Mouse (Mus musculus): ENCODE data around the gene Sgcb.

The Sgcb gene

DNA sequence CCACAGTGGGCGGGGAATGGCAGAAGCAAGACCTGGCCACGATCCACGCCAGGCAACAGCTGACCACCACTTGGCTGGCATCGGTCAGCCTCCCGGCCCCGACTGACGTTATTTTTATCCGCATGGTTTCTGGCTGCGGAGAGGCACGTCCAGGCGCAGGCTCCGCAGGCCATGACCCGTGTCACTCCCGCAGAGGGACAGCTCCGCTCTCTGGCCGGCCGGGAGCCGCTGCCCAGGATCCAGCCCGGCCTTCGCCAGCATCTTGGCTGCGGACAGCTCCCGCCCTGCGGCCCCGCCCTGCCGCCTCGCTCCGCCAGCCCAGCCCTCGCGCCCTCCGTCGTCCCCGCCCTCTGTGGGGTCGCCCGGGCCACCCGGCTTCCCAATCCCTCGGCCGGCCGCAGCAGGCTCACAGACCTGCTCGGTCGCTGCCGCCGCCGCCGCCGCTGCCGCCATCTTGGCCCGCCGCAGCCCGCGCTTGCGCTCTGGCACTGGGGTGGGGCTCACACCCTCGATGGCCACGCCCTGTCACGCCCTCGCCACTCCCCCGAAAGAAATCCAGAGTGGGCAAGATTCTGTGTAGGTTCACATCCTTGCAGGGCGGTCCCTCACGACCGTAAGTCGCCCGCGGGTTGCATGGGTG lies at the start of gene Sgcb:
TSS of gene Sgcb (minus strand) at position 530 of the 640 bp plus-strand sequence.
- DNase-seq, result peak; percentile 86

DNA sequence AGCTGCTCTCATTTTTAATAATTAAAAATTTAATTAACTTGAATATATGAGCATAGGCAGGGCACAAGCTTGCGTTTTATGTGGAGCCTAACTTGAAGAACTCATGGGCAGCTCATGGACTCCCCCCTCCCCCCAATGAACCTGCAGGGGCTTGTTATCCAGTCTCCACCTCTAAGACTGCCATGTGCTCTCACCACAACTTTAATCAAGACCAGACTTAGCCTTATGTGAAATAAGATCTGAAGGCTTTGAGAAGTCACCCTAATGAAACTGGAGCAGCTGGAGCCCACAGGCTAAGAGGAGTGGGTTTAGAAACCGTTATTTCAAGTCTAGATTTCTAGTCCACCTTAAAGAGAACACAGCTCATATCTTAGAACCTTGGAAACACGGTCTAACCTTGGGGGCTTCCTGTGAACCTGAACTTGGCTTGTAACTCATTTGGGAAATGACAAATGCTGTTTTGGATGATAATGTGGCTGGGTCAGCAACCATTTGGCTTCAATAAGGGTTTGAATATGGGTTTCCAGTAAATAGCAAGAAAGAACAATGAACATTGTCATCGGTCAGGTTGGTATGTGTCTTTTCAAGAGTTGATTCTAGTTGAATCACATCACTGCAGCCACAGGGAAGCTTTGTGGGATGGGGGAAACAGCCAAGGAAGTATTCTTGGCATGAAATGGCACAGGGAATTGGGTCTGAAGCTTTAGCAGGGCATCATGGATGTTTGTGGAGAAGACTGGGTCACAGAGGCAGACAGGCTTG lies 46.8 kb upstream of the Sgcb start:
- DNase-seq, result no peak

DNA sequence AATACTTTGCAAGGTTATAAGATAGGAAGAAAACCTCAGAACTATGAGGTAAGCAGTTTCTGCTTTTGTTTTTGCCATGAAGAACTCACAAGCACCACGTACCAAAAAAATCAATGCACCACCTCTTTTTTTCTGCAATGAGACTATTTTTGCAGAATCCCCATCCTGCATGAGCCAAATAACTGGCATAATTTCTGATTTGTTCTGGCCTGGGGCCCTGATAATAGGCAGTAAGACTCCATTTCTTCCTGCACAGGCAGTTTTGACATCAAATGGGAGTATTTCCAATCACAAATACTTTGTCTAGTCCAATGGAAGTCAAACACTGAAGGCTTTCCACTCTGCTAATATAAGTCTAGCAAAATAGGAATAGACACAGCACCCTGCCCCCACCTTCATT lies 46.2 kb upstream of the Sgcb start:
- no peak for DNase-seq

DNA sequence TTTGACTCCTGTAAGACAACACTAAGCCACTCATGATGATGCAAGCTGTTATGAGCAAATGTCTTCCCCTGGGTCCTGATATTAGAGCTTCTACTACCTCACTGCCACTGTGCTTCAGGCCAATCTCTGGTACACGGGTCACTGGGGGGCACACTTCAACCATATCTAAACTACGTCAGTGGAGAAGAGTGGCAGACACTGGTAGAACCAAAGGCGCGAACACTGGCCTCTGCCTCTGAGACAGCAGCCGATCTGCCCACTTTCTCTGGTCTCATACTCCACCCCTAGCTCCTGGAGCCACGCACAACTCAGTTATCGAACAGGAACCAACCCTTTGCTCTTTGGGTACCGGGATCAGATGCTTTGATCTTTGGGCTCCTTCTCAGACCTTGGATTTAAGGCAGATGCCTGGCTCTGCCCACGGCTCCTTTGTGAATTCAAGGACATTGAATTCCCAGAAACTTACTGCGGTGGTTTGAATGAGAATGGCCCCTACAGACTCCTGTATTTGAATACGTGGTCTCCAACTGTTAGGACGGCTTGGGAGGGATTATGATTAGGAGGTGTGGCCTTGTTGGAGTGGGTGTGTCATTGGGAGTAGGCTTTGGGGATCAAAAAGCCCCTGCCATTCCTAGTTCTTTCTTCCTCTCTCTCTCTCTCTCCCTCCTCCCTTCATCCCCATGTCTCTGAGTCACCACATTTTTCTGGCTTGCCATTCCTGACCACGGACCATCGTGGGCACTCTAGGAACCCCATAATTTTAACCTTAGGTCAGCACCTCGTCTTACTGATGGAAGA lies 44.3 kb upstream of the Sgcb start:
- DNase-seq, result no peak

DNA sequence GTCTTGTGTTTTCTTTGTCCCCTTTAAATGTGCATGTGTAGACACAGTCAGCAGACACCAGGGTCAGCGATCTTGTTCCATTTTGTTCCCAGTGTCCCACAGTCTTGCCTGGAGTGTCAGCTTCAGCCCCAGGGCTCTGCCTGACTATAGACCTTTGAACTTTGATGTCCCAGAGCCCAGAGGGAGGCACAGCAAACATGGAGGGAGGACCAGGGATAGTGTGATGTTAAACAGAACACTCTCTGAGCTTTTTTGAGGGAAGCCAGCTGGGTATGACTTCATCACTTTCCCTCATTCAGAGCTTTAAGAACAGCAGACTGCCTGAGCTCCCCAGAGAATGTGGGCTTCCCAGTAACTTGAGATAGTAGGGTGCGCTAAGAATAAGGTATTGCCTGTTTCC lies 42.6 kb upstream of the Sgcb start:
- no peak for DNase-seq

DNA sequence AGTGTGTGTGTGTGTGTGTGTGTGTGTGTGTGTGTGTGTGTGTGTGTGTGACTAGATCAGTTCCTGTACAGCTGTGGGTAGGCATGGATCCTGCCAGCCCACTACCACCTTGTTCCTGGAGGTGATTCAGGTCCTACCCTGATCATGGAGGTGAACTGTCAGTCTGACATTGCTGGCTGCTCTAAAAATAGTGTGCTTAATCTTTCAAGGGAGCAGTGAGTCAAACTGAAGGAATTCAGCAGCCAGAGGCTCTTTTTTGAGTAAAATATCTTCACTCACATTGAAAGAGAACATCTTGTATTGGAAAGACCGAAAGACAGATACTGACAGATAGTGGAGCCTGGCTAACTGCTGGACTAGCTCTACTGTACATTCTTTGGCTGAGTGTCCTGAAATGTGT lies 41.0 kb upstream of the Sgcb start:
- DNase-seq, result no peak

DNA sequence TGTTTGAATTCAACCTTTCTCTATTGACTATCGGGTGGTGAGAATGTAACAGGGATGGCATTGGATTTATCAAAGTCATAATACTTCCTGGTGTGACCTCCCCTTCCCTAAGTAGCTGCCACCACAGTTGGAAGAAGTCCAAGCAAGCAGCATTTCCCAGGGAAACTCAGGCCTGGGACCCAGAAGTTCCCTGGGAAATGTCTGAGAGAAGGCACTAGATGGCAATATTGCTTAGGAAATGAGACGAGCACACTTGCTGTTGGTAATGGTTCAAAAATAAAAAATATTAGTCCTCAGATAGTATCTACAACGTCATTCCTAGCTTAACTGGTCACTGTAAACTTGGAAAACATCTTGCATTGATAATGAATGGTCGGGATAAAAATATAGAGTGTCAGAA lies 38.6 kb upstream of the Sgcb start:
- no peak for DNase-seq

DNA sequence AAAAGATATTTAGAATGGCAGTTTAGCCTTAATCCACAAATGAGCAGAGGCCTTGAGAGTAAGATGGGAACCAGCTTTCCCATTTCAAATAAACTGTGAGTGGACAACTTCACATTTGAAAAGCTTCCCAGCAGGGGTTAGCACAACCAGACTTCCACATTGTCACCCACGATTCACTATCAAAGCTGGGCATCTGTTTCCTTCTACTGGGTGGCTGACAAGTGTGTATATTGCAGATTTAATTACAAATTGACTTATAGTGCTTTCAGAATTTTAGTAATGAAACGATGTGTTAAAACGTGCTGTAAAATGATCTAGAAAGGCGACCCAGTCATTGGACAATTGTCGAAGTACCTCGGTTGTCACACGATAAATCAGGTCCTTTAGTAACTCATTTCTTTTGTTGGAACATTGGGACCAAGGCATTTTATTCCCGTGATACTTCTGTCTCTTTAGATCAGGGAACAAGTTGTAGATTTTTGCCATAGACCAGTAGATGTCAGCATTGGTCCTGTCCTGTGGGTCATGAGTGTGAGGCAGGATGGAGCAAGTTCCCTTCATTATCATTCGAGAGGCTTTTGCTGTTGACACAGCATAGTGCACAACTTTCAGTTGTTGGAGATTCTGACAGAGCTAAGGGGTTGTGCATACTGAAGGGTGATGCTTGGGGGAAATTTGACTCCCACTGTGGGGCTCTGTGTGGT lies 36.3 kb upstream of the Sgcb start:
- no peak for DNase-seq

DNA sequence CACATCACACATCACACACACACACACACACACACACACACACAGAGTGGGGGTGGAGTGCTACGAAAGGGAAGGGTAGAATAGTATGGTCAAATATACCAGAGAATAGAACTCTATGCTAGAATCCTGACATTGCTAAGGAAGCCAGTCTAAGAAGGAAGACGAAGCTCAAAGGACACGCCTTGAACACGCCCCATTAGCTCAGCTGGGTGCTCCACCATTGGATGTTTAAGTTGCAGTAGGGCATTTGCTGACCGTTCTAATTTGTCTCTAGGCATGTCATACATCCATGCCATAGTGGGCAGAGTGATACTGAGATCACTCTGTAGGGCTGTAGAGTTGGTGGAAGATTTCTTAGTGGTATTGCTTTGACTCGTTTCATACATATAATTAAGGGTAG lies 35.6 kb upstream of the Sgcb start:
- DNase-seq, result no peak

DNA sequence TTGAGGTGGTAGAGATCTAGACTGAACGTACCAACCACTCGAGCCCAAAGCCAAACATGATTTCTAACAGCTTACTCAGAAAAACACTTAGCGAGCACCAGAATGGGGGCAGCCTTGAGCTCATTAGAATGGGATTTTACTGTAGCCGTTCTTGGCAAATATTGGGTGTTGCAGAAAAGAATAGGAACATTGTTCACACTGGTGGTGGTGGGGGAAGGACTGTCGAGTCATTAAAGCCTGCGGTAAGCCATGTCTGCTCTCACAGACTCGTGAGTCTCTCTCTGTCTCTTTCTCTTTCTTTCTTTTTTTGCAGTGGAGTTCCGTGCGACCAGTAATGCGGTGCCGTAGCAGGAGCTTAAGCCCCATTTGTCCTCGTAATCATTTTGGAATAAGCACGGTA lies 29.0 kb upstream of the Sgcb start:
- no peak for DNase-seq

DNA sequence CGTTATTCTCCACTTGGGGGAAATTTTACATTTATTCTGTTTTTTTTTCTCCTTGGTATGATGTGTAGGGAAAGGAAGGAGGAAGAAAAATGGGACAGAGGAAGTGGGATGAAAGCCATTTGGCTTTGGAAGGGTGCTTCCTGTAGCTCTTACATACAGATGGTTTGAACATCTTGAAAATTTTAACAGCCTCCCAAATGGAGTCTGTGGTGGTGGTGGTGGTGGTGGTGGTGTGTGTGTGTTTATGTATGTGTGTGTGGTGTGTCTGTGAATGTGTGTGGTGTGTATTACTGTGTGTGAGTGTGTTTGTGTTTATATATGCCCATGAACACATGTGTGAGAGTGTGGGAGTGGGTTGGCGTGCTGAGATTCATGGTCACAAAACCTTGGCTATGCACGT lies 28.0 kb upstream of the Sgcb start:
- no peak for DNase-seq

DNA sequence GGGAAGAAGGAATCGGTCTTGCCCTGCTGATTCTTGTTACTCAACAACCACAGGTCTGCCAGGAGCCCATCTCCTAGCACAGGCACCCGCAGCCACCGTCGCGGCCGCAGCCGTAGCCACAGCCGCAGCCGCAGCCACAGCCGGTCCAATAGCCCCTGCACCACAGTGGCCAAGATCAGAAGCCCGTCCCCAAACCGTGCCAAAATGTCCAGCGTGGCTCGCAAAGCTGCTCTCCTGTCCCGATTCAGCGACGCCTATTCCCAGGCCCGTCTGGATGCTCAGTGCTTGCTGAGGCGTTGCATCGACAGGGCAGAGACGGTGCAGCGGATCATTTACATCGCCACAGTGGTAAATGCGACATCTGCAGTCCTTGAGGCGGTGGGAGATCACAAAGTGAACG lies 21.8 kb upstream of the Sgcb start:
- no peak for DNase-seq

DNA sequence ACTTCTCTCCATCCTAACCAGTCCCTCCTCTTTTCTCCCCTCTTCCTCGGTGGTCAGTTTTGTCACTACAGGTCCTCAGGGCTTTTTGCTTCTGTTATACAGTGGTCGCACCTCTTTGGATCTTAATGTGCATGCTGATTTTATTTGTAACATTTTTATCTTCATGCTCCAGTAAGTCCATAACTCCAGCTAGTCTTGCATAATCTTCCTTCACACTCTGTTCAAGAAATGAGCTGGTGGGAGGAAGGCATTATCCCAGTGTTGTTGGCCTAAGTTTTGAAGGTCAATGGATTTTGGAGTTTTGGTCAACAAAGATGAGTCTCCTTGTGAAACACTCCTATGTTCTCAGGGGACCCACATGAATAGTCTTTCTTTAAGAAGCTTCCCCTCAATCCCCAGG lies 20.3 kb upstream of the Sgcb start:
- no peak for DNase-seq

DNA sequence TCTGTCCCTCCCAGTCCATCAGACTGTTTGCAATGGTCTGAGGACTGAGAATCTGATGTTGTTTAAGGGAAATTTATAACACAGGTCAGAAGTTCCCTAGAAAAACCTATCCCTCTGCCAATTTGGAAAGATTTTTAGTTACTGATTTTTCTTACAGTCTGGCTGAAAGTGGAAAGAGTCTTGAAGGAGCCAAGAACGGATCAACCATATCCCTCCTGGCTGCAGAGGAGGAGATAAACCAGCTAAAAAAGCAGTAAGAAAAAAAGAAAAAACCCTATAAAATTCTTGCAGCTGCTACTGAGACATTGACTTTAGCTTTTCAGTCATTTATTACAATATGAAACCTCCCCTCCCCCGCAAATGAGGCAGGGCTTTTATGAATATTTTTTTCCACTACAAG lies 19.1 kb upstream of the Sgcb start:
- no peak for DNase-seq

DNA sequence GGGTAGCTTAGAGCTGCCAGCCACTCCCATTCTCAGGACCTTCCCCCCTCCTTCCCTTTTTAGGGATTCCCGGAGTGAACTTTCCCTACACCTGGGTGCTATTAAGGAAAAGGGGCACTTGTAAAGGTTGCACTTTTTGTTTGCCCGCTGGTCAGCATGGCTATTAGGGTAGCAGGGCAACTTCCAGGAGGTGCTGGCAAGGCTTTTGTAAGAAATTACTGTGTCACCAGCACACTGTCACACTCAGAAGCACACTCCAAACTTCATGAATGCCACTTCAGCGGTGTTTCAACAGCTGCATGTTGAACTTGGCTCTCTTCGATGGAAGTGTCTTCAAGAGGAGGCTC lies 4.2 kb upstream of the Sgcb start:
- no peak for DNase-seq

DNA sequence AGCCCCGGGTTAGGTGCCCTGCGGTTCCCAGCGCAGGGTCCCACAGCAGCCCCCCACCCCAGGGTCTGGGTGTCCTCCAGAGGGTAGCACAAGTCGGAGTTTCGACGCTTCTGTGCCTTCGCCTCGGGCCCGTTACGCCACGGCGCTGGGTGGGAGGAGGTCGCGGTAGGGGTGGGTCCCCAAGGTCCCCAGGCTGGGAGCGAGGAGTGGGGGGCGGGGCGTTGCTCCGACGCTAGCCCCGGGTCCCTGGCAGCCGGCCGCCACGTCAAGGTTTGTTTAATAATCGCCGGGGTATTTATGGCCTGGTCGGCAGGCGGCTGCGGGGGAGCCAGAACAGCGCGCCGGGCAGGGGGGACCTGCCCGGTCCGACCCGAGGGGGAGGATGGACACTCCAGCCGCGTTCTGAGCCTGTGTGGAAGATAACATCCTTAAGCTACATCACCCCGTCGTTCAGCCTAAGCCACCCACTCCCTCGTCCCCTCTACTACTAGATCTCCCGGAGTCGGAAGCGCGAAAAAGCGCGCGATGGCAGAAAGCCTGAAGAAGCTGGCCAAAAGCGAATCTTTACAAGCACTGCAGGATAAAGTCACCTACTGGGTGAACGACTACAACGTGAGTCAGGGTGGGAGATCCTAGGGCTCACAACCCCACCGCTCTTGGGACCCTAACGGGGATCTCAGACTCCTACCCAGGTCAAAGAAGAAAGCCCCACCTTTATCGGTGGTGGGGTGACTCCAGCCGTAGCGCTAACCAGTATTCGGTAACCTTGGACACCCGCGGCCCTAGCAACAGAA lies 3.7 kb upstream of the Sgcb start, which contains the start of gene Spata18:
TSS of gene Spata18 (plus strand) at position 319 of the 794 bp plus-strand sequence.
- DNase-seq, result no peak

DNA sequence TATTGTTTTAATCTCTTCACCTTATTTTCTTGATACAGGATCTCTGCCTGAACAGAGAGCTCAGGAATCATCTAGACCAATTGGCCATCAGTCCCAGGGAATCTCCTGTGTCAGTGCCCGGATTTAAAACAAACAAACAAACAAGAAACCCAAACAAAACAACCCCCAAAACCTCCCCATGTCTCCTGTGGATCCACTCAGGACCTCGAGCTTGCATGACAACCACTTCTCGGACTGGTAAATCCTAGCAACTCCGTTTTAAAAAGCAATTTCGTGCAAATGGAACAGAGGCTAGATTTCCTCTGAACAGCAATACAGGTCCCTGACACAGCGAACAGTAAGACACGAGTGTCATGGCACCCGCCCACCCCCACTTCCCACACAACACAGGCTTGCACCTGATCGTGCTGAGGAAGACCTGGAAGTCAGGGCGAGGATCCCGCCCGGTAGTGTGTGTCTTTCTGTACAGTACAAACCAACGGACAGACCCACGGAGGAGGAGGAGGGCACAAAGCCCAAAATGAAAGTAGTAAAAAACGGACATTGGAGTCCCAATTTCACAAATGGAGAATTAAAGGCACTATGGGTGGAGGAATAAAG lies 2.9 kb upstream of the Sgcb start:
- DNase-seq, result no peak

DNA sequence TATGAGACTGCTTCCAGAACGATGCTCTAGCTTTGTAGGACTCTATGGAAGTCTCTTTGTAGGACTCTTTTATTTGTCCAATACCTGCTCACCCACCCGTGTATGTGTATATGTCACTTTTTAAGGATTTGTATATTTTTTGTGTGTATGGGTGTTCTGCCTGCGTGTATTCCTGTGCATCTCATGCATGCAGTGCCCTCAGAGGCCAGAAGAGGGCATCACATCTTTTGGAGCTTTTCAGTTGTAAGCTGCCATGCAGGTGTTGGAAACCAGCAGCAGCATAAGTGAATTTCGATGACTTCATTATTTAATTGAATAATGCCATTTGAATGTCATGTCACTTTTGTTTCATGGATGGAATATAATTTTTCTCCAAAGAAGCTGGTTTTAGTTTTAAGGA lies 5.5 kb downstream of the Sgcb start:
- DNase-seq, result no peak

DNA sequence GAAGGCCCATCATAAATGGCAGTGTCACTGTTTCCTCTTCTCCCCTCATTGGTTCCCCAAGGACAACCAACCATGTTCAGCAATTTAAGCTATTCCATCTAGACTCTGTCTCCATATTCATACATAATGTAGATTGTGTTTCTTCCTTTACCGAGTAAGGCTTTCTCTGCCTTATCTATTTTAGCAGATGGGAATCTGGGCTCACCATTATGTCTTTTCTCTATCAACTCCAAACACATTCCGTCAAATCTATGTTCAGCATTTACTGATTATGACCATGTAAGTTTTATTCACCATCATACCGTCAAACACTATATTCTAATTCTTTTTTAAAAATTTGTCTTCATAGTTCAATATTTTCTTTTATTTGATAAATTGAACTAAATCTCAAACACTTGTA lies 6.5 kb downstream of the Sgcb start:
- no peak for DNase-seq

DNA sequence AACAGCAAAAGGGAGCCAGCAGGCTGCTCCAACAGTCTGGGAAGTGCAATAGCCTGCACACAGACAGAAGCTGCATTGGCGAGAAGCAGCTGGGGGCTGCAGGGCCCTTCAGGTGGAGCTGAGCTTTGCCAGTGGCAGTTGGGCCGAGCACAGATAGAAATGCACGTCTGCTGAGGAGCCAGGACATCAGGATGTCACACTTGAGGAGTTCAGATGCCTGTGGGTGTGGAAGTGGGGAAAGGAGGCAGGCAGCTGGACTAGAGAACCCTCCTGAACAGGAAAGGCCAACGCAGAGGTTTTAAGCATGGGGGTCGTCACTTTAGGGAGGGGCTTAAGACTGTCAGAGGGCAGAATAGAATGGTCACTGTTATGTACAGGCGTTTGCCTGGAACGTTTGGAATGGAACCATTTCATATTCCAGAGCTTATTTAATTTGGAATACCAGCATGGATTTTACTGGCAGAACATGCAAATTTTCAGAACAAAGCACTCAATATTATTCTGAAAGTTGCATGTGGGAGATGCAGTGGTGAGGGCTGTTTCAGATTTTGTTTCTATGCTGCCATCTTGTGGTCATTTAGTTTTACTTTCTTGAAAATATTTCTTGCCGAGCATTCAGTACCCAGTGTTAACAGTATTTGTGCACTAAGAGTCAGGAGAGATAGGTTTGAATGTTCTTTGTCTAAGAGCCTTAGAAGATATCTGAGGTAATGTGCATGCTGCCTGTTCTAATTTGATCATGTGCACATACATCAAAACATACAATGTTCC lies 10.1 kb downstream of the Sgcb start:
- DNase-seq, result no peak

DNA sequence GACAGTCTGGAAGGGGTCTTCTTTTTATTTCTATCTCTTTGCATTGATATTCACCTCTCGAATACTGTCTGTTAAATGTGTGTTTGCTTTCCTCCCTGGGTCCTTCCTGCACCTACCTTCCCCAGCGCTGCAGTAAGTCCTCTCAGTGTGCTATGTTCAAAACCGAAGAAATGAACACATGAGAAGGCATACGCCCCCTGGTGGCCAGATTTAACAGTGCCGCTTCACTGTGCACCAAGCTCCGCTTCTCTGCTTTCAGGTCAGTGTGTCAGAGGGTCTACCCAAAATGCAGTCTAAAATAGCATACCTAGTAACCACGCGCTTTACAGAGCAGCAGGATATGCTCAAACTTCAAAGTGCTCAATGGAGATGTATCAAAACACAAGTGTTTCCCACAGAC lies 14.4 kb downstream of the Sgcb start:
- peak; percentile 49 for DNase-seq

All from cerebellum, adult 11-12 months (tissue).